Mouse (Mus musculus) heart, adult 2 months (tissue): ENCODE measurements at regions not wholly inside any gene's neighbourhood (a gene's known extent, or its start where the extent isn't known, plus 50 kb on each side); places are given as distances from the start of the nearest gene placed in this dataset.

Experiments
- EP300 ChIP-seq: fragments of 200-500 bp; IDR thresholded peaks from 2 replicates; pipeline ENCODE4 v1.6.1; 2011; ENCODE audit warnings: low read depth, low read length, control low read depth; ENCODE audit not compliant: insufficient read depth
- POLR2A ChIP-seq: fragments of 200-500 bp; IDR thresholded peaks from 2 replicates; pipeline ENCODE4 v1.6.1; 2011; ENCODE audit warnings: mild to moderate bottlenecking, low read depth, low read length, control low read depth; ENCODE audit not compliant: insufficient read depth

- TF ChIP-seq POLR2A: no peak
- no peak for TF ChIP-seq EP300
Observed at GRCm38 (mm10) chr12:9970771-9971170, 399.0 kb upstream of the Nt5c1b start.
